Mouse (Mus musculus) neutrophil, adult 59 days (primary cell): ENCODE measurements around the gene Iqce. TPM values are rescaled to one million over a fixed set of nuclear protein-coding genes. Genes with fewer than 3 reads are reported as not detected.

Source experiments
- total RNA-seq, 2 experiments: library from RNA; stranded (reverse); gene quantifications; 1 replicate in 1 of 2; 2 replicates in 1 of 2; pipeline ENCODE4 v1.2.4; 2023

Iqce gene
- total RNA-seq: 10 to 100 TPM in 1 of 2 experiments, 1 to 10 TPM in 1; 9.9 to 16.1 TPM

GRCm38 (mm10) chr5:140702103-140702513, at the start of gene Iqce:
Iqce (minus strand) TSS chr5:140702378.

DNA sequence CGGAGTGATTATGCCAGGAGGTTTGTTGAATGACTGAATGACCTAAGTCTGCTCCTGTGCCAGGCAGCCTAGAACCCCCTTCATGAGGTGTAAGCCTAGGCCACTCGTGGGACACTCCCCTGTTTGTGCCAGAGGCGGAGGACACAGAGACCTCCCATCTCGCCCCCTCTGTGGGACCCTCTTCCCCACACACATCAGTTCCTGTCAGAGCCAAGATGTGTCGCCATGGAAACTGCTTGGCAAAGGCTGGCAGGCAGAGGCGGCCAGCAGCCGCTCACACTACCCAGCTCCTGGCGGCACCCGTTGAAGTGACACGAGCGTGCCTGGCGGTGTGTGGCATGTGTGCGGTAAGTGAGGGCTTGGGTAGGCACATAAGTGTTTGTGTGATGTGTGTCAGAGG, 21.6 kb upstream of the Iqce start, which contains the start of gene Amz1:
Amz1 (plus strand) TSS at position 306 of the 400 bp plus-strand sequence.

GRCm38 (mm10) chr5:140704378-140705251, 2.4 kb upstream of the Iqce start, which contains the start of gene Brat1:
Brat1 (plus strand) TSS chr5:140705011.

DNA sequence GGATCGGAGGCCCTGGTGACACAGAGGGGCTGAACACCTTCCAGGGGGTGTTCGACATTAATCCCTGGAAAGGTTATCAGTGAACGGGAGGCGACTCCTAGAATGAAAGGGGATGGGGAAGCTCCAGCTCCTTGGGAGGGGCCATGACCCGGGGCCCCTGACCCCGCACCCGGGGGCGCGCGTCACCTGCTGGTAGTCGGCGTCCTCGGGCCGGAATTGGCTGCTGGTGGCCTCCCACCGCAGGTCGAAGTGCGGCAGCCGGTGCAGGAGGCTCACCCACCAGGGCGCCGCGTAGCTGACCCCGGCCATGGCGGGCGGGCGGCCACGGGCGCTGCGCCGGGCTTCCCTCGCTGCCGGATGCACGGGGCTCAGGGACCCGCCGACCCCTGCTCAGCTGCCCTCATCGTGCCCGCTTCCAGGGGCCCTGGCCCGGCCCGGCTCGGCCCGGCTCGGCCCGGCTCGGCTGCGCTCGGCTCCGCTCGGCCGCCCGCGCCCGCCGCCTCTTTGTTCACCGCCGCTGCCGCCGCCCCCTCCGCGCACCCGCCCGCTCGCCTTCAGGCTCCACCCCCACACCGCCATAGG, 53.6 kb downstream of the Iqce start, which contains the start of gene Ttyh3:
Ttyh3 (minus strand) TSS at position 513 of the 582 bp plus-strand sequence.

Other genes with a start within 250 kb of the Iqce start
- 100 to 1,000 TPM; 121 to 131 TPM for gene Chst12, start 196.8 kb downstream of the Iqce start, total RNA-seq
- gene Grifin, start 137.3 kb downstream of the Iqce start, total RNA-seq: not detected
- 10 to 100 TPM; 46.8 to 48.4 TPM for gene Lfng, start 95.1 kb downstream of the Iqce start, total RNA-seq
- 10 to 100 TPM; 91.6 to 95.7 TPM for gene Ttyh3, start 53.3 kb downstream of the Iqce start, total RNA-seq
- gene Brat1, start 2.6 kb upstream of the Iqce start, total RNA-seq: 10 to 100 TPM; 14.7 to 17.0 TPM
- gene Amz1, start 21.7 kb upstream of the Iqce start, total RNA-seq: 1 to 10 TPM; 3.0 to 3.5 TPM
- gene Gna12, start 128.1 kb upstream of the Iqce start, total RNA-seq: 10 to 100 TPM; 31.1 to 31.9 TPM